Mouse (Mus musculus) liver, postnatal 0 days (tissue): Measurements from ENCODE around the gene Haus6.

Experiments used
- CTCF ChIP-seq: sonication (generic); IDR thresholded peaks from 2 replicates; pipeline ENCODE4 v1.5.1; 2016; ENCODE audit warnings: antibody characterized with exemption, low read depth
- EP300 ChIP-seq: IDR thresholded peaks from 2 replicates; pipeline ENCODE4 v1.6.1; 2016; ENCODE audit warnings: antibody characterized with exemption, low read depth, mild to moderate bottlenecking

GRCm38 (mm10) chr4:86533406-86534090 is 78.3 kb downstream of the Haus6 start:
- TF ChIP-seq CTCF (no peak), EP300 (no peak)
